Mouse (Mus musculus): ENCODE data around the gene Map3k20.

Gene Map3k20

GRCm38 (mm10) chr2:72379425-72379824 lies 94.0 kb downstream of the Map3k20 start:
- DNase-seq (ENCODE audit: low spot score): no peak

- DNase-seq (ENCODE audit: low spot score): no peak
Measured at GRCm38 (mm10) chr2:72382662-72383061, 97.2 kb downstream of the Map3k20 start.

GRCm38 (mm10) chr2:72383321-72383720 lies 97.9 kb downstream of the Map3k20 start:
- no peak for DNase-seq (ENCODE audit: low spot score)

GRCm38 (mm10) chr2:72389411-72389810 lies 104.0 kb downstream of the Map3k20 start:
- no peak for DNase-seq (ENCODE audit: low spot score)

- DNase-seq (ENCODE audit: low spot score): no peak
Measured at GRCm38 (mm10) chr2:72389942-72390341, 104.5 kb downstream of the Map3k20 start.

GRCm38 (mm10) chr2:72390474-72390873 lies 105.0 kb downstream of the Map3k20 start:
- DNase-seq (ENCODE audit: low spot score): no peak

- no peak for DNase-seq (ENCODE audit: low spot score)
Measured at GRCm38 (mm10) chr2:72391024-72391423, 105.6 kb downstream of the Map3k20 start.

GRCm38 (mm10) chr2:72391721-72392120 lies 106.3 kb downstream of the Map3k20 start:
- DNase-seq (ENCODE audit: low spot score): no peak

- no peak for DNase-seq (ENCODE audit: low spot score)
Measured at GRCm38 (mm10) chr2:72392316-72392715, 106.9 kb downstream of the Map3k20 start.

GRCm38 (mm10) chr2:72396934-72397333 lies 111.5 kb downstream of the Map3k20 start:
- no peak for DNase-seq (ENCODE audit: low spot score)

GRCm38 (mm10) chr2:72398227-72398626 lies 112.8 kb downstream of the Map3k20 start:
- no peak for DNase-seq (ENCODE audit: low spot score)

GRCm38 (mm10) chr2:72399469-72400195 lies 114.2 kb downstream of the Map3k20 start:
- DNase-seq (ENCODE audit: low spot score): no peak

GRCm38 (mm10) chr2:72401290-72401689 lies 115.9 kb downstream of the Map3k20 start:
- DNase-seq (ENCODE audit: low spot score): no peak

GRCm38 (mm10) chr2:72405621-72406555 lies 120.5 kb downstream of the Map3k20 start:
- no peak for DNase-seq (ENCODE audit: low spot score)

- no peak for DNase-seq (ENCODE audit: low spot score)
Measured at GRCm38 (mm10) chr2:72406701-72407100, 121.3 kb downstream of the Map3k20 start.

- no peak for DNase-seq (ENCODE audit: low spot score)
Measured at GRCm38 (mm10) chr2:72407341-72408092, 122.1 kb downstream of the Map3k20 start.

- no peak for DNase-seq (ENCODE audit: low spot score)
Measured at GRCm38 (mm10) chr2:72409968-72410367, 124.5 kb downstream of the Map3k20 start.

GRCm38 (mm10) chr2:72412266-72412665 lies 126.8 kb downstream of the Map3k20 start:
- DNase-seq (ENCODE audit: low spot score): no peak

GRCm38 (mm10) chr2:72415416-72415815 lies 130.0 kb downstream of the Map3k20 start:
- no peak for DNase-seq (ENCODE audit: low spot score)

- DNase-seq (ENCODE audit: low spot score): no peak
Measured at GRCm38 (mm10) chr2:72416095-72417080, 131.0 kb downstream of the Map3k20 start.

- no peak for DNase-seq (ENCODE audit: low spot score)
Measured at GRCm38 (mm10) chr2:72420561-72420960, 135.1 kb downstream of the Map3k20 start.

All from MN1 (cell line).